Mouse (Mus musculus) spleen, postnatal 10 days (tissue): ENCODE data around the gene Aida.
A peak's percentile ranks its signal among the peaks of the same experiment; 100 is the strongest.
"Not testable (repeated sequence)": the region's sequence is repeated elsewhere in the genome, so short reads cannot be mapped to it uniquely, and the experiment has no call there.

ENCODE experiments used
- DNase-seq, 2 experiments: peaks; one replicate each; pipeline ENCODE4 v3.0.0; 2021 to 2022; ENCODE audit warnings: low spot score in 2 of 2

The Aida gene

DNA sequence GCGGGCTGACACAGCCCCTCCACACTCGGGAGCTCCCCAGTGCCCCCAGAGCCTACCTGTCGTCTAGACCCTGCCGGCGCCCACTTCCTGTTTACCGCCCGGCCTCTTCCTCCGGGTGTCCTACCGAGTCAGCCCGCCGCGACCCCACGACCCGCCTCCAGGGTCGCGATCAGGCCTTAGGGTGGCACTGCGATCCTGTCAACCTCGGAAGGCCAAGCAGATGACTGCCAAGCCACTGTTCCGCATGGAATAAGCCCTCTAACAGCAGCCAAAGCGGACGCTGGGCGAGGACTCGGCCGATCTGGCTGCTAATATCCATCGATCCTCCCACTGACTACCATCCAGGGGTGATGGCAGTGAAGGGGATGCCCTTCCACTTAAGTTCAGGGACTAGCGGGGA lies at the start of gene Aida:
Gene Aida, plus strand, starts transcription at position 126 of the 400 bp plus-strand sequence.
- peak in 1 of 2 experiments; percentile 71 for DNase-seq

DNA sequence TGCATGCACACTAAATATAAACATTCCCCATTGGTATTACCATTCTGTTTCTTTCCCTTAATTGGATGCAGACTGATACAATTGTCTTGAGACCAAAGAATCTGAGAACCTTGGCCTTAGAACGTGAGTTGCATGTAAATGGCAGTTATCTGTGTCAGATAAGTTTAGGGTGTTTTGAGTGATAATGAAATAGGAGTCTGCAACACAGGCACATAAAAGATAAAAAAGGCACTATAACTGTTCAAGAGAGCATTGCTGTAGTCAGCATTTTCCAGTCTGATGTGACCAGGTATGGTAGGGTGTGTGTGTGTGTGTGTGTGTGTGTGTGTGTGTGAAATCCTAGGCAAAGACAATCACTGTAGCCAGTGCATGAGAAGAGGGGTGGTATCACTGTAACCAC lies 48.2 kb upstream of the Aida start:
- DNase-seq, result no peak

DNA sequence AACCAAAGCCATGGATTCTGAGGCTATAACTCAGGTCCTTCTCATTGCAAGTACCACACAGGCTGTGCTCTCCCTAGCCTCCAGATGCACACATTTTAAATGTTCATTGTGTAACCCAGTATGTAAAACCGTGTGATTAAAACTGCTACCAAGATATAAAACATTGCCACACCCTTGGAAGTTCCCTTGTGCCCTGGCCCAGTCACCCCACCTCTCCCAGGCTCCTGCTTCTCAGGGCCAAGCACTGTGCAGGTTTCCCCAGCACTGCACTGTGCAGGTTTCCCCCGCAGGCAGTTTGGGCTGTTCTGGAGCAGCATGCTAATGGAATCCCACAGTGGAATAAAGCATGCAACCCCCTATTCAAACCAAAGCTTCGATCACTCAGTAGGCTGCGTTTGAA lies 45.8 kb upstream of the Aida start:
- DNase-seq, result no peak

DNA sequence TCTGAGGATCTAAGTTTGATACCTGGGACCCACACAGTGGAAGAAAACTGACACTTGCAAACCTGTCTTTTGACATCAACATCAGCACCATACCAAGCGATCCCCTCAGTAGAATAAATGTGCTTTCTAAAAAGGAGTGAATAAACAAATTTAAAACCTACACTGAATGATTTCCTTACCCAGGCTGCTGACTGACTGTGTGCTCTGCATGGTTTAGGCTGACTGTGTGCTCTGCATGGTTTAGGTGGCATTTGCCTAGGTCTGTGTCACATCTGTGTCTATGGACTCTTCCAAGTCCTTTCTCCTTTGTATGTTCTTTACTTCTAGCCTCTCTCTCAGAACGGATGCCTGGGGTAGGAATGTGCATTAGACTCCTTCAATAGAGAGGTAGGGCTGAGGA lies 44.6 kb upstream of the Aida start:
- no peak for DNase-seq

DNA sequence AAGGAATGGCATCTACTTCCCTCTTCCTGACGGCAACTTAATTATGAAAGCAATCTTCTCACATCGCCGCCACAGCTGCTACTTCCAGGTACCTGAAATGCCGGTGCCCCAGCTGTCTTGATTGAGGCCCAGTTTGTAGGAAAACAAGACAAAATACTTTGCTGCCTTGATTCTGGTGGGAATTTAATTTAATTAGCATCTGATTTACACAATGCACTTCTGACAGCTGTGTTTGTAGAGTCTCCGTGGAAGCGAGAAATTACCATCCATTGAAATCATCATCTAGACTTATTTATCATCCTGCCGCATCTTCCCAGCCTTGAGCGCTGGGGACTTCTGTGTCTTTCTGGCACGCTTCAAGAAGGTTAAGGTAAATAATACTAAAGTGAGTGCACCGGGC lies 43.8 kb upstream of the Aida start:
- DNase-seq, result no peak

DNA sequence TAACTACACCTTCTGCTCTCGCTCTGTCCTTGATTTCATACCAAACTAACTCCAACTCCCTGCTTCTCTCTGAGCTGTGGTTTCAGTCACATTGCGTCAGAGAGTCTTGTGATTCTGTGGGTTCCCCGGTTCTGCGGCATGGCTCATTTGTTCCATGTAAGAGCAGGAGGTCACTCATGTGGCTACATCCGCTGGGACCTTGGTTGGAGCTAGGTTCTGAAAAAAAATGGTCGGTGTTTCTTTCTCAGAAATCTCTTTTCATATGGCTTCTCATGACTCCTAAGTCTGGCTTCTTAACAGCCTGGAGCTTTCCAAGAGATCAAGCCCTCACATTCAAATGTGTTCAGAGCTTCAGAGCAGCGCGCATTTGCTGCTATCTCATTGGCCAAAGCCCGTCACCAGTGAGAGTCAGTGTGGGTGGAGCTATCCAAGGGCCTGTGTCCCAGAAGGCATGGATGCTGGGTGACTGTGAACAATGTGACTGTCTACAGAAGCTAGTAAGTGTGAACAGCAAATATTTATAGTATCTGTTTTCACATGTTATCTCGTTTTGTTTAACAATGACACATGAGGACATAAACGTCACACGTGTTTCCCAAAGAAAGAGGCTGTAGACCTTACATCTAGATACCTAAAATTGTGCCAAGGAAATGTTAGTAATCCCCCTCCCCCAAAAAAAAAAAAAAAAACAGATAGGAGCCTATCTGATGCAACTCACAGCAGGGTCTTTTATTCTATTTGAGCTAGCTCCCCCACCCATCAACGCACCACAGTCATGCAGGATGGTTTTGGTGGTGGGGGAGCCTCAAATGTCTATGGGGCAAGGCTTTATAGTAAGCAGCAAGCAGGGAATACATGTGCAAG lies 32.0 kb upstream of the Aida start:
- no peak for DNase-seq

DNA sequence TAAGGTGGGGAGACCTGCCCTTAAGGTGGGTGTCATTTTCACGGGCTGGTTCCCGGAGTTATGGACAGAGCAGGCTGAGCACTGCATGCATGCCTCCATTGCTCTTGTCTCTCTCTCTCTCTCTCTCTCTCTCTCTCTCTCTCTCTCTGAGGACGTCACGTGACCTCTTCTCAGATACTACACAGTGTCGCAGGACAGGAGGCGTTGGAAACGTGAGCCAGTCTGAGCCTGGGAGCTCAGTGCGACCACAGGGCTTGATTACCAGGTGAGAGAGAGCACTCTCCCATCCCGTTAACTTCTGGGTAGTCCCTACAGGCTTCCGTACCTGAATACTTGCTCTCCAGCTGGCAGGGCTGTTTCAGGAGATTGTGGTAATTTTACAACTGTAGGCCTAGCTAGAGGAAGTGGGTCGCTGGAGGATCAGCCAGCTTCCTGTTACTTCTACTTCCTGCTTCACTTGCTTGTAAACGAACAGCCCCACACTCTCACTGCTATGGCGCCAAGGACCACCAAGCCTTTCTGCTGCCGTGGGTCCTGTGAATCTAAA lies 30.4 kb upstream of the Aida start:
- peak; percentile 9 to 23 for DNase-seq

DNA sequence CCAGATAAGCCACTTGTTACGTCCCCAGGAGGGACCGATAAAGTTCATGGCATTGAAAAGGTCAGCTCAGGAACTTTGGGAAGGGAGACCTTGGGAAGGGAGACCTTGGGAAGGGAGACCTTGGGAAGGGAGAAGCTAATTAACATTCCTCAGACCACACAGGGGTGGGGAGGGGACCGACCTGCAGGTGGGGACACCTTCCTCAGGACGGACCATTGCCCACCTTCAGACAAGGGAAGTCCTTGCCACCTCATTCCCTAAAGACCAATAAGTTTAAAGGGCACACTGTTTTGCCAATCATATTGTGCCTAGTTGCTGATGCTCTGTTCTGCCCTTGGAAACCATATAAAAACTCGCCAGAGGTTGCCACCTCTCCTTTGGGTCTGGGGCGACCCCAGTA lies 28.7 kb upstream of the Aida start:
- DNase-seq, result no peak

DNA sequence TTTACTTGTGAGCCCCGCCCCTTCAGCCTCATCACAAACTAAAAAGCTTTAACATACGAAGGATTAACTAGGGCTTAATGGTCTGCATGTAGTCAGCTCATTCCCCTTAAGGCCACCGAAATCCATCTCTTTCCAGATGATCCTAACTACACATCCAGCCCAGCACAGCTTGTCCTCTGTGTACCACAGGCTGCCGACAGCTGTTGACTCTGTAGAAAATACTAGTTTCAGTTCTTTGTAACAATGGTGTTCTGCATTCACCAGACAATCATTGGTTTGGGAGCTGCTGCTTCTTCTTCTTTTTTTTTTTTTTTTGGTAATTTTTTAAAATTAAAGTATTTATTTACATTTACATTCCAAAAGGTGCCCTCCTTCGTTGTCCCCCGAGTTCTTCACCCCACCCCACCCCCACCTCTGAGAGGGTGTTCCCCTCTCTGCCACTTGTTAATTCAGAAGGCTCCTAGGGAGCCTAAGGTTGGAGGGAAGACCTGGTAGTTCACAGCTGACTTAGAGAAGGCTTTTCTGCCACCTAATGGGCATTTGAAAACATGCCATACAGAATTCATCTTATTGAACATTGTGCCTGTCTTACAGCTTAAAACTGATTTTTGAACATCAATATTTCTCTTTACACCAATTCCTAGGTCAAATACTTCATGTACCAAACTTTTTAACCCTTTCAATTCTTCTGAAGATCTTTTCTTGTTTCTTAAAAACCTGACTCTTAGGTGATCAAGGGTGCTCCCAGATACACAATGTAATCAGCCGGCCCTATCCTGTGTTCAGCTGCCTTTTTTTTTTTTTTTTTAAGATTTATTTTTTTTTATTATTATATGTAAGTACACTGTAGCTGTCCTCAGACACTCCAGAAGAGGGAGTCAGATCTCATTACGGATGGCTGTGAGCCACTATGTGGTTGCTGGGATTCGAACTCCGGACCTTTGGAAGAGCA lies 23.2 kb upstream of the Aida start:
- no peak for DNase-seq

DNA sequence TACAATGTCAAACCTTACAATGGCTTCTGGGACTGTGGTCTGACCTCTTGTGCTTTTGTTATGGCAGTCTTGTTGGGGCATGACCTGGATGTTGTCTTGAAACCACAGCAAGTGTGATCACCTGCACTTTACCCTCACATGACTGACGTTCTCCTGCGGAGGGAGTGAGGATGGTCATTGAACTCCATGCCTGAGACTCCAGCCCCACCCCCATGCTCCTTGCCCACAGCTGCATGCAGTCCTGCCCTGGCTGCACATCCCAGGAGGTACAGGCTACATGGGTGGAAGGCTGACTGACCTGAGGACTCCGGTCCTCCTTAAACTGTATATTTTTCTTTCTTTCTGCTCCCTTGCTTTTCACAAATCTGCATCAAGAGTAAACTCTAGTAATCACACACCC lies 22.0 kb upstream of the Aida start:
- no peak for DNase-seq

DNA sequence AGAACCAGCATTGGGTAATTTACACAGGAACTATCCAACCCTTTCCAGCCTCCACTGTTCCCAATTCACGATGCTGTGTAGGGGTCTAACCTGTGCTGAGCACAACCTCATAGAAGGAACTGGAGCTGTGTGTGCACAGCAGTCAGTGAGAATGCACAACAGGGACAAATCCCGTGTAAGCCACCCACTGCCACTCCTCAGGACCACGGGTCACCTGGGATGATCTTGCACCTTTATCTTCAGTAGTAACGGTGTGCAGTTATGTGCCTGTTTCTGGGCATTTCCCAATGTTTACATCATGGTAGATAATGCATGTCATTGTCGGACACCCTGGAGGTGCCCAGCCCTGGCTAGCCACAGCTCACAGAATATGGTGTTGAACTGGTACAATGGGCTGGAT lies 20.6 kb upstream of the Aida start:
- no peak for DNase-seq

DNA sequence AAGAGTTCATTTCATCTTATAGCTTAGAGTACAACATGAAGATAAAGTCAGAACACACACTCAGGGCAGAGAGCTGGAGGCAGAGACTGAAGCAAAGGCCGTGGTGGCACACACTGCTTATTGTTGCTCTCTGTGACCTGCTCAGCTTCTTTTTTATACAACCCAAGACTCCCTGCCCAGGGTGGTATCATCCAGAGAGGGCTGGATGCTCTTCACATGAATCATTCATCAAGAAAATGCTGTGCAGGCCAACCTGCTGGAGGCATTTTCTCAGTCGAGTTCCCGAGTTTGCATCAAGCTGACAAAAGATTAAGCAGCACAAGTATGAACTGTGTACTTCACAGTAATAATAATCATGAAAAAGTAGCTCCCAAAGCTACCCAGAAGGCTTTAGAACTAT lies 8.0 kb upstream of the Aida start:
- no peak for DNase-seq

DNA sequence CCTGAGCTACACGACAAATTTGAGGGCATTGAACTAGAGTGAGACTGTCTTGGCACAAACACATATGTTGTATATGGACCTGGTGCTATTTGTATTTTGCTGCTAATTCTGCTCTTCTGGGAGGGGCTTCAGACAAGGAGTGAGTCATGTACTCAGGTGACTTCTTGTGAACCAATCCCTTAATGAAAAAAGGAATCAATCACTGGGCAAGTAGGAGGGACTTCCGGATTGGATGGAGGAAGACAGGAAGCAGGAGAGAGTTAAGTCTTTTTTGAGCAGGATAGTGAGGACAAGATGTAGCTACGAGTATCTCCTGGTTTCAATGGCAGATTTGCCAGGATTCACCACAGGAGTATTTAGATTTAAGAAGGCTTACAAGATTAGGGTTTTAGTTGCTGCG lies 6.8 kb upstream of the Aida start:
- DNase-seq, result no peak

DNA sequence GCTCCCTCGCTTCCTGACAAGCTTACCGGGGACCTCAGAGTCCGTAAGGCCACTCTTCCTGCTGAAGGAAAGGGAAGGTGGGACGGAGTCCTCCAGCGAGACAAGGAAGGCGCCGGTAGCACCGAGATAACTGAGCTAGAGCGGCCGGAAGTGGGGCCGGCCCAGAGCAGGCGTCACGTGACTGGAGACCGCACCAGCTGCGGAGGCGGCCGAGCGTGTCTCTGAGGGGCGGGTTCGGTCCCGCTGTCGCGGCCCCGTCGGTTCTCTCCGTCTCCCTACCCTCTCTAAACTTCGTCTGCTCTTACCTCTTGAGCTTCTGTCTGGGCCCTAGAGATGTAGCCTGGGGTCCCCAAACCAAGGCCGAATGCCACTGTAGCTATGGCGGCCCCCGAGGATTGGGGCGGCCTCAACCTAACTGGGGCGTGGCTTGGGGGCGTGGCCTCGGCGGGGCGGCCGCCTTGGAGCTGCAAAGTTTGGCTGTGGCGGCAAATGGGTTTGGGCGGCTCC lies 540 bp downstream of the Aida start, which contains the start of gene Brox:
Gene Brox, minus strand, starts transcription at position 393 of the 507 bp plus-strand sequence.
- DNase-seq, result peak; percentile 98 to 99

DNA sequence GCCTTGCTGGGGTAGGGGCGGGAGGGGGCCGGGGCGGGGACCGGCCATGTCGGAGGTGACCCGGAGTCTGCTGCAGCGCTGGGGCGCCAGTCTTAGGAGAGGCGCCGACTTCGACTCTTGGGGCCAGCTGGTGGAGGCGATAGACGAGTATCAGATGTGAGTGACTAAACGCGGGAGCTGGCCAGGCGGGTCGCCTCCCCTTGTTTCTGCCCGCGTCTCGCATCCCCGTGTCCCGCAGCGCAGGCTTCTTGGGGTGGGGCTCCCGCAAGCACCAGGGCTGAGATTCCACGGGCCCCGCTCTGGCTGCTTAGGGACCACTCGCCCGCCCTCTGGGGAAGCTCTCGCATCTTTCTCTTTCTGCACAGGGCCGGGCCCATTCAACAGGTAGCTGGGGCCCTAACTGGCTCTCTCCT lies 1.1 kb downstream of the Aida start:
- peak; percentile 72 to 76 for DNase-seq

DNA sequence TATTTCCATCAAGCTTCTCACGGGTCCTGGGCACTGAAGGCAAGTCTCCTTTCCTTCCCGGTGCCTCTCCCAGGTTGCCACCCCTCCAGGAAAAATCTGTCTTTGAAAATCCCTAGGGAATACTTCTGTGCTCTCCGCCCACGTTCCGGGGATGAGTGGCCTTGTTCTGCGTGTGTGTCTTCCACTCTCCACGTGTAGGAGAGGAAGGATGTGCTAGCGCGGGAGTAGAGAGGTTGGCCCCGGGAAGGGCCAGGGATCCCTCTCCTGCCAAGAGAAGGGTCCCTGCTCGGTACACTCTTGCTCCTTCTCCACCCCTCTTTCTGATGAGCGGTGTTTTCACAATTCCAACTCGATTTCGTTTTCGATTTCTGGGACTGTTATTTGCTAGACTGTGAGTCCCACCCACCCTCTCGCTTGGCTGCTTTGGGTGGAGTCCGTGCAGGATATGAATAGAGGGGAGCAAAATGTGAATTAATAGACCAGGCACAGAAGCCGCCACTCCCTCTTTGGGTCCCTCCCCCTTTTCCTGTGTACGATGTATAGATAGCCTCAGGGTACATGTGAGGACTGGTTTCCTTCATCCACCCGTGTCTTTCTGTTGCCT lies 1.6 kb downstream of the Aida start:
- DNase-seq, result peak; percentile 51 to 57

DNA sequence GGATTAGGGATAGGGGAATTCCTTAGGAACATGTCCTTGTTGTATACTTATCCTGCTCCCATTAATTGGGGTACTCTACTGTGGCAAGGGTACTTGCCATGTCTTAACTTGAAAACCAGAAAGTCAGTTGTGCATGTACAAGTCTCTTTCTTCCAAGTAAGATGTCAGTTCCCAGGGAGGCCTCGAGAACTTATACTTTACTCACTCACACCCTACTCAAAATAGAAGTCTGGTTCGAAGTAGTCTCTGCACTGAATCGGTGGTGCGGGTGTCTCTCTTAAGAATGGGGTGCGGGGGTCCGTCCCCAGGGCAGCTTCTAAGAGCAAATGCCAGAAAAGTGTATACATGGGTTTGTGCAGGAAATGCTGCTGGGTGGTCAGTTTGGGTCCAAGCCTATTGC lies 2.8 kb downstream of the Aida start:
- DNase-seq, result peak; percentile 90 to 100

DNA sequence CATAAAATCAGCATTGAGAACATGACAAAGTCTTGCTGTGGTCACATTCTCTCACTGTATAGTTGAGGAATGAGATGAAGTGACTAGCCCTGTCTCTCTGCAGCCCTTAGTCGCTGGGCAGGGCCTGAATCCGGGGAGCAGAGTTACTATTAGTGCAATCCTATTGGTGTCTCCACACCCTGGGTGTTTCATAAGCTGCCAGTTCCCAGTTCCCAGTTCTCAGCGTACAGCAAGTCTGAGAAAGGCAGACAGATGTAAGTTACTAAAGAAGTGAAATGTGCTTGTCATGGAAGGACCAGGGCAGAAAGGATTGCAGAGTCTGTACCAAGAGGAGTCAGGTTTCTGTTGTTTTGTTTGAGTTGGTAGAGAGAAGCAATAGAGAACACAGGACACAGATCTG lies 11.2 kb downstream of the Aida start:
- DNase-seq, result no peak

DNA sequence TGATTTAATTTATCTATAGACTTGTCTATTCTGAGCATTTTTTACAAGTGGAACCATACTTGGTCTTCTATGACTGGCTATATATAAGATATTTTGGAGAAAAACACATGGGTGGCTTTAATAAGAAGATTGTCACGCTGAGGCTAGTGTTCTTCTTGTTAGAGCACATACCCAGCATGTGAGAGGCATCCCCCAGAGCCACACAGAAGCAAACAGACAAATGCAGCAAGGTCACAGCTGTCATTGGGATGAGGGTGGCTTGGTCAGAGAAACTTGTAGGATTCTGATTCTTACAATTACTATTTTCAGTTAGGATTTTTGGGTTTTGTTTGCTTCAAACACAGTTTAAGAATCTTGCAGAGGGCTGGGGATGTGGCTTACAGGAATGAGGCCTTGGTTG lies 12.1 kb downstream of the Aida start:
- DNase-seq, result no peak

DNA sequence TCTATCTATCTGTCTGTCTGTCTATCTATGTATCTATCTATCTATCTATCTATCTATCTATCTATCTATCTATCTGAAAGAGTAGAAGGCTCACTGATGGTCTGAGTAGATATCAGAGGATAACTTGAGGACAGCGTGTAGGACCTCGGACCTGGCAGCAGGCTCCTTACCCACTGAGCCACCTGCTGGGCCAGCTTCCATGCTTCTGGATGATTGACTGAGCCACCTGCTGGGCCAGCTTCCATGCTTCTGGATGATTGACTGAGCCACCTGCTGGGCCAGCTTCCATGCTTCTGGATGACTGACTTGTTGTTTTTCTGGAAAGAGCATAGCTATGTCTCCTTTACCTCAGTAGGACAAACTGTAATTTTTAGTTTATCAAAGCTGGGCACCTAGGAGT lies 13.2 kb downstream of the Aida start:
- DNase-seq, result not testable (repeated sequence)

DNA sequence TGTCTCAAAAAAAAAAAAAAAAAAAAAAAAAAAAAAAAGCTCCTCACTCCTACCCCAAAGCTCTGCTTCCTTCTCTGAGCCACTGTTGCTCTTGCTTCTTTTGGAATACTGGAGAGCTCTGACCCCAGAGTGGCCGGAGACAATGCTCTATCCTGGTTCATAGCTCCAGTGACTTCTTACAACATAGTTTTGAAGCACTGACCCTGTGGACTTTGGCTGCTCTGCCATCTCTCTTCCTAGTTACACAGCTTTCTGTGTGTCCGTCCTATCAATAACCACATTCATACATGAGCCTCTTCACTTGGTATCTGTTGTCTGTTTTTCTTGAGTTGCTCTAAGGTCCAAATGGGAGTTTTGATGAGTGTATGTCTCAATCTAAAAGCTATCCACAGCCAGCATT lies 15.7 kb downstream of the Aida start:
- no peak for DNase-seq

DNA sequence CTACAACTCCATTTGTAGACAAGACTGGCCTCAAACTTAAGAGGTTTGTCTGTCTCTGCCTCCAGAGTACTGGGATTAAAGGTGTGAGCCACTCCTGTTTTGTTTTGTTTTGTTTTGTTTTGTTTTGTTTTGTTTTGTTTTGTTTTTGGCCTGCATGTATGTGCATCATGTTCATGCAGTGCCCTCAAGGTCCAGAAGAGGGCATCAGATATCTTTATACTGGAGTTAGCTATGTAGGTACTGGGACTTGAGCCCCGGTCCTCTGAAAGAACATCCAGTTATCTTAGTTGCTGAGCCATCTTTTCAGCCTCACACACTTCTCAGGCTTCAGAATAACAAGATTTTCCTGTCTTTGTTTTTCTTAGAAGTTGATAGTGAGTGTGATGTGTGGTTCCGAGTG lies 19.4 kb downstream of the Aida start:
- peak in 1 of 2 experiments; percentile 34 for DNase-seq
